Mouse (Mus musculus) cerebellum, adult 2 months (tissue): ENCODE results near the gene Cygb.

Experiments used
- CTCF ChIP-seq: fragments of 200-500 bp; IDR thresholded peaks from 2 replicates; pipeline ENCODE4 v1.5.1; 2011; ENCODE audit warnings: low read depth, mild to moderate bottlenecking, control low read depth, low read length, moderate library complexity, borderline replicate concordance; ENCODE audit not compliant: insufficient read depth
- POLR2A ChIP-seq: fragments of 200-500 bp; IDR thresholded peaks from 2 replicates; pipeline ENCODE4 v1.6.1; 2011; ENCODE audit warnings: low read length, control low read depth, borderline replicate concordance; ENCODE audit not compliant: insufficient read depth

DNA sequence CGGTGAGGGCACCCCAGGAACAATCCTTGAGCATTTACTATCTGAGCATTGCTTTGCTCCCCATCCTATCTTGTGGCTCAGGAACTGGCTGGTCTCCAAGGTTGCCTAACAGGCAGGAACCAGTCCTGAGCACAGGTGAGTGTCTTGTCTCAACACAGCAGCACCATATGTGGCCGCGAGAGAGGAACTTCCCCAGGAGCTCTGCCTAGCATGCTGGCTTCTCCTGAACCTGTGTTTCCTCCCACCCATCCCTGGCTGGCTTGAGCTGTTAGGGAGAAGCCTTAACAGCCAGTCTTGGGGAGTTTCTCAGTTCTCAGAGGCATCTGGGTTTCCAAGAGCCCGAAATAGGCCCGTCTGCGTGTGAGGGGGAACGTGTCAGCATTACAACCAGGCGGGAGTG lies 2.8 kb downstream of the Cygb start:
- TF ChIP-seq CTCF, result no peak
- TF ChIP-seq POLR2A, result no peak
